Mouse (Mus musculus) E14TG2a.4 (cell line): ENCODE results near the gene Rptor.

Experiments used
- H3K27me3 ChIP-seq: 2 replicates; pipeline ENCODE4 v1.6.1; 2014; ENCODE audit warnings: low read length, control low read depth; ENCODE audit not compliant: insufficient read depth
- H3K36me3 ChIP-seq: 2 replicates; pipeline ENCODE4 v1.6.1; 2014; ENCODE audit warnings: low read length, control low read depth; ENCODE audit not compliant: insufficient read depth
- H3K4me1 ChIP-seq: replicated peaks from 2 replicates; pipeline ENCODE4 v1.6.1; 2014; ENCODE audit warnings: low read depth, low read length, control low read depth
- H3K4me3 ChIP-seq: replicated peaks from 2 replicates; pipeline ENCODE4 v1.5.1; 2014; ENCODE audit warnings: mild to moderate bottlenecking, low read length
- H3K9me3 ChIP-seq: 2 replicates; pipeline ENCODE4 v1.6.1; 2014; ENCODE audit warnings: low read length, control low read depth
- CTCF ChIP-seq: conservative IDR thresholded peaks from 2 replicates; pipeline ENCODE4 v1.5.1; 2014; ENCODE audit warnings: low read length
- NANOG ChIP-seq: IDR thresholded peaks from 2 replicates; pipeline ENCODE4 v1.6.1; 2014; ENCODE audit warnings: borderline replicate concordance, low read length, mixed read lengths
- POU5F1 ChIP-seq: IDR thresholded peaks from 2 replicates; pipeline ENCODE4 v1.6.1; 2014; ENCODE audit warnings: low read length, borderline replicate concordance

Rptor gene

GRCm38 (mm10) chr11:119775076-119775760 lies 172.5 kb downstream of the Rptor start:
- H3K4me1 ChIP-seq, result peaks cover 6% of the 10 kb centered on the region; the same call in 1 of the 2 replicates
- TF ChIP-seq CTCF, result no peak
- no peak for TF ChIP-seq POU5F1
- TF ChIP-seq NANOG, result no peak
- no peak overlapping the region for H3K4me3 ChIP-seq
- peaks cover 64% of the 10 kb centered on the region for H3K36me3 ChIP-seq
- H3K27me3 ChIP-seq, result no peaks in the 10 kb centered on the region
- peaks cover 6% of the 10 kb centered on the region; the same call in 1 of the 2 replicates for H3K9me3 ChIP-seq

- H3K36me3 ChIP-seq, result peaks cover 64% of the 10 kb centered on the region
- TF ChIP-seq CTCF (no peak), POU5F1 (no peak), NANOG (no peak)
- peaks cover 4% of the 10 kb centered on the region; the same call in 1 of the 2 replicates for H3K4me1 ChIP-seq
- H3K9me3 ChIP-seq, result peaks cover 6% of the 10 kb centered on the region; the same call in 1 of the 2 replicates
- H3K27me3 ChIP-seq, result no peaks in the 10 kb centered on the region
- no peak overlapping the region for H3K4me3 ChIP-seq
Measured at GRCm38 (mm10) chr11:119777236-119777635, 174.5 kb downstream of the Rptor start.

- Histone ChIP-seq H3K27me3 (no peaks in the 10 kb centered on the region), H3K4me1 (peaks cover 4% of the 10 kb centered on the region; the same call in 1 of the 2 replicates), H3K4me3 (no peak overlapping the region), H3K36me3 (peaks cover 64% of the 10 kb centered on the region), H3K9me3 (peaks cover 6% of the 10 kb centered on the region; the same call in 1 of the 2 replicates)
- no peak for TF ChIP-seq CTCF
- no peak for TF ChIP-seq NANOG
- TF ChIP-seq POU5F1, result no peak
Measured at GRCm38 (mm10) chr11:119777872-119778271, 175.2 kb downstream of the Rptor start.

- TF ChIP-seq POU5F1, result no peak
- TF ChIP-seq CTCF, result no peak
- no peak for TF ChIP-seq NANOG
- peaks cover 6% of the 10 kb centered on the region; the same call in 1 of the 2 replicates for H3K9me3 ChIP-seq
- peaks cover 71% of the 10 kb centered on the region for H3K36me3 ChIP-seq
- H3K27me3 ChIP-seq, result no peaks in the 10 kb centered on the region
- H3K4me3 ChIP-seq, result no peak overlapping the region
- no peaks in the 10 kb centered on the region for H3K4me1 ChIP-seq
Measured at GRCm38 (mm10) chr11:119780290-119780689, 177.6 kb downstream of the Rptor start.

- Histone ChIP-seq H3K27me3 (no peaks in the 10 kb centered on the region), H3K36me3 (peaks cover 72% of the 10 kb centered on the region), H3K4me1 (peaks cover 5% of the 10 kb centered on the region; the same call in 1 of the 2 replicates), H3K9me3 (no peaks in the 10 kb centered on the region), H3K4me3 (no peak overlapping the region)
- TF ChIP-seq CTCF (no peak), NANOG (no peak), POU5F1 (no peak)
Measured at GRCm38 (mm10) chr11:119781165-119781564, 178.5 kb downstream of the Rptor start.

GRCm38 (mm10) chr11:119781726-119782125 lies 179.0 kb downstream of the Rptor start:
- Histone ChIP-seq H3K9me3 (no peaks in the 10 kb centered on the region), H3K36me3 (peaks cover 76% of the 10 kb centered on the region), H3K4me3 (no peak overlapping the region), H3K27me3 (no peaks in the 10 kb centered on the region), H3K4me1 (peaks cover 11% of the 10 kb centered on the region)
- TF ChIP-seq CTCF (no peak), NANOG (no peak)

GRCm38 (mm10) chr11:119783653-119784052 lies 180.9 kb downstream of the Rptor start:
- Histone ChIP-seq H3K27me3 (no peaks in the 10 kb centered on the region), H3K4me1 (peaks cover 11% of the 10 kb centered on the region), H3K4me3 (no peak overlapping the region), H3K36me3 (peaks cover 78% of the 10 kb centered on the region), H3K9me3 (no peaks in the 10 kb centered on the region)
- TF ChIP-seq CTCF (no peak), NANOG (no peak), POU5F1 (no peak)

- no peaks in the 10 kb centered on the region for H3K9me3 ChIP-seq
- H3K4me3 ChIP-seq, result no peak overlapping the region
- H3K4me1 ChIP-seq, result peaks cover 17% of the 10 kb centered on the region
- TF ChIP-seq POU5F1 (no peak), NANOG (no peak), CTCF (no peak)
- peaks cover 82% of the 10 kb centered on the region for H3K36me3 ChIP-seq
- no peaks in the 10 kb centered on the region for H3K27me3 ChIP-seq
Measured at GRCm38 (mm10) chr11:119784672-119785341, 182.1 kb downstream of the Rptor start.
